Mouse (Mus musculus) neural tube, postnatal 0 days (tissue): Measurements from ENCODE around the gene Faiml. TPM values are rescaled to one million over a fixed set of nuclear protein-coding genes. Genes with fewer than 3 reads are reported as not detected.

Source experiments
- polyA plus RNA-seq: library from polyadenylated mRNA; unstranded; fragments of >200 nt; fragmentation: Nextera tagmentation; extraction: Ambion mirVana; gene quantifications from 2 replicates; pipeline ENCODE4 v1.2.1, GENCODE M21; 2015

Faiml gene
- polyA plus RNA-seq, result not detected in 2 replicates

GRCm38 (mm10) chr9:99237139-99237538, at the start of gene Faiml:
Faiml (minus strand) TSS chr9:99237239.

DNA sequence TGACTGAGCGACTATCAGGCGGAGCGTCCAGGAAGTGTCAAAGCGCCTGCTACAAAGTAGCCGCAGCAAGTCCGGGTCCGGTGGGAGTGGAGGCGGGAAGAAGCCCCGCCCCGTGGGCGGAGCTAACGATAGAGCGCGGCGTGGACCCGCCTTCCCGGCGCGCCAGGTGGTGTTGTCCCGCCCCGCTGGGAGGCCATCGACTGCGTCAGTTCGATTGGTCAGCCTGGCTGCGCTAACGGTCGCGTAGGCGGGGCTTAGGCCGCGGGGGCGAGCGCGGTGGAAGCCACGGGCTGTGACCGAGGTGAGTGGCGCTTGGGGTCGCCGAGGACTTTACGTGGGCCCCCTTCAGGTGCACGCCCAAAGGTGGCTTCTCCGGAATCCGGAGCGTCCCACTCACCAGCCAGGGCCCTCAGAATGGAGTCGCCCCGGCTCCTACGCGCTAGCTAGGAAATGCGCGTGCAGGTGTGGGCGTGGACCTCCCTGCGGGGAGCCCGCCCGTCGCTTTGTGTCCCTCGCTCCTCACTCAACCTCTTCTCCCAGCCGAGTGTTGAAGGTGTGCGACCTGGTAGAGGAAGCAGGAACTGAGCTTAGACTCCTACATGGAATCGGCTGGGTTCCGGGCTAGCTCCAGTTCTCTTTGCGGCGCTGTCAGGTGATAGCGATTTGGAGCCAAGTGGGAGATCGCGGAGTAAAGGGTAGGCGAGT, 6.3 kb upstream of the Faiml start, which contains the start of gene Cep70:
TSS of gene Cep70 (plus strand) at position 178 of the 705 bp plus-strand sequence.

Other genes with a start within 250 kb of the Faiml start
- gene Gm1123, start 201.5 kb downstream of the Faiml start, polyA plus RNA-seq, result 0.09 TPM in 1 of 2 replicates, not detected in the other
- gene Pik3cb, start 96.6 kb downstream of the Faiml start, polyA plus RNA-seq, result 3.3 and 5.9 TPM in 2 replicates
- gene Cep70, start 6.1 kb upstream of the Faiml start, polyA plus RNA-seq, result 39.1 and 45.0 TPM in 2 replicates
- 1.2 and 1.3 TPM in 2 replicates for gene Esyt3, start 121.3 kb upstream of the Faiml start, polyA plus RNA-seq
- 98.1 and 108 TPM in 2 replicates for gene Mras, start 200.1 kb upstream of the Faiml start, polyA plus RNA-seq
- 1.1 and 1.2 TPM in 2 replicates for gene Nme9, start 214.2 kb upstream of the Faiml start, polyA plus RNA-seq